Mouse (Mus musculus) left cerebral cortex, adult 8-10 months (tissue): ENCODE results near the gene Bean1. TPM values are rescaled to one million over a fixed set of nuclear protein-coding genes. Genes with fewer than 3 reads are reported as not detected.
"Not testable (repeated sequence)": the region's sequence is repeated elsewhere in the genome, so short reads cannot be mapped to it uniquely, and the experiment has no call there.

Experiments
- DNase-seq, 2 experiments: peaks; one replicate each; pipeline ENCODE4 v3.0.0; 2022; ENCODE audit warnings: low spot score in 2 of 2
- total RNA-seq, 4 experiments: library from RNA; stranded (reverse); gene quantifications; 2 replicates each; pipeline ENCODE4 v1.2.4; 2022

Gene Bean1
- total RNA-seq, 4 experiments from 2014 or later, result 8.6 to 11.1 (median 9.9) TPM

- DNase-seq, result no peak
These were observed 71.9 kb downstream of the Bean1 start for GRCm38 (mm10) chr8:104242038-104242644.

DNA sequence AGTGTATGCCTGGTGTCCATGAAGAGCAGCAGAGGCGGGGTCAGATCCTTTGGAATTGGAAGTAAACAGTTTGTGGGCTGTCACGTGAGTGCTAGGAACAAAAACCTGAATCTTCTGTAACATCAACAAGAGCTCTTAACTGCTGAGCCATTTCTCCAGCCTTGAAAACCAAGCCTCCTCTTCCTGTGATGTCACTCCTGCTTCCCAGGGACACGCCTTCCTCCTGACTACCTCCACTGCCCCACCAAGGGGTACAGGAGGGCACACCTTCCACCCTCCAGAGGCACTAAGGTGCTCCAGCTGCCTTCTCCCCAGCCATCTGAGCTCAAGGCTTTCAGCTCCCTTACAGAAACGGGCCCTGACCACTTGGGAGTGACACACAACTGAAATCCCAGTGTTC, 76.4 kb downstream of the Bean1 start:
- no peak for DNase-seq

- DNase-seq, result no peak
These were observed 77.0 kb downstream of the Bean1 start for GRCm38 (mm10) chr8:104247054-104247907.

GRCm38 (mm10) chr8:104247908-104248275, 77.7 kb downstream of the Bean1 start:
- no peak for DNase-seq

- peak; percentile 57 to 65 for DNase-seq
These were observed 78.0 kb downstream of the Bean1 start, which contains the start of gene Tk2 for GRCm38 (mm10) chr8:104248276-104248675. TSS of gene Tk2 (minus strand) at chr8:104248558.

DNA sequence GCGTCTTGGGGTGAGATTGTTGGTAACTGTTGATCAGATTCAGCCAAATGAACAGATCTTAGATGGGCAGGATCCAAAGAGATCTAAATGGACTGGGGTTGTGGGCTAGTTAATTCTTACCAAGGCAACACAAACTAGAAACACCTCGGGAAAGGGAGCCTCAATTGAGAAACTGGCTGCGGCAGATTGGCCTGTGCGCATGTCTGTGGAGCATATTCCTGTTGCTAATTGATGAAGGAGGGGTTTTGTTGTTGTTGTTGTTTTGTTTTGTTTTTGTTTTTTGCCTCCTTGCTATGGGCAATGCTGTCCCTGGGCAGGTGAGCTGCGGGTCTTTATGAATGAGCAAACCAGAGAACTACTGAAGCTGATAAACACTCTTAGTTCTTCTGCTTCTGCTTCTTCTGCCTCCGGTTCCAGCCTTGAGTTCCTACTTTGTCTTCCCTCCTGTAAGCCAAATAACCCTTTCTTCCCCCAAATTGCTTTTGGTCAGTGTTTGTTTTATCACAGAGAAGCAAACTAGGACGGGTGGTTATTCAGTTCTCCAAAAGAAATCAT, 79.3 kb downstream of the Bean1 start:
- no peak for DNase-seq

DNA sequence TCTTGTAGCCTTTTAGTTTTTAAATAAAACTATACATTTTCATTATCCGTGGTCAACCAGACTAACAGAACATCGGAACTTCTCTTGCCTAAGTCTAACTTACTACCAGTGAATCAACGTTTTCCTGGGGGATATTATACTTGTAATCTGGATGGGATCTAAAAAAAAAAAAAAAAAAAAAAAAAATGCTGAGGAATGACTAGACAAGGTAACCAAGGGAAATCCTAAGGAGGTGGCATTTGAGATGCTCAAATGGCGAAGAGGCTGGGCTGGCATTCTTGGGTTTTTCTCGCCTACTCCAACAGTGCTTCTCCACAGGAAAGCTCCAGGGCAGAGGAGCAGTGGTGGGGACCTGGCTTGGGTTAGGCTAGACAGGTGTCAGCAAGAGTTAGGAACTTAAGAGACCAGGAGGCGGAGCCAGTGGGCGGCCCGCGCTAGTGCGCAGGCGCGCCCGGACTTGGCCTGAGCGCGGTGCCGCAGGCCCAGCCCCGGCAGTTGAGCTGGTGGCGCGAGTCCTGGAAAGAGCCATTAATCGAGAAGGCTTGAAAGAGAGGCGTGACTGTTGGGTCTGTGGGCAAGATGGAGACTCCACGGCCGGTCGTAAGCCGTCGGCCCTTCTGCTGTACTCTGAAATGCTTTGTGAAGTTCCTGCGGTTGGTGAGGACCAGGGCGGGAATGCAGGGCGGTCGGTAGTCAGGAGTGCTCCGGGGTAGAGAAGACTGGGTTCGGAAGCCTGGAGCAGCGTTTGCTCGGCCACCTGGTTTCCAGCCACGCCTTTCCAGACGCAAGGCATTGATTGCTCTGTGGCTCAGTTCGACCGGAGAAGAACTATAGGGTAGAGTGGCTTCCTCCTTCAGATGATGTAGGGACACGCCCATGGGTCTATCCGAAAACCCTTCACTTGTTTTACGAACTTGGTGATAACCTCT, 80.5 kb downstream of the Bean1 start, which contains the start of gene Cklf:
Gene Cklf, plus strand, starts transcription at position 423 of the 929 bp plus-strand sequence.
- peak; percentile 62 for DNase-seq

DNA sequence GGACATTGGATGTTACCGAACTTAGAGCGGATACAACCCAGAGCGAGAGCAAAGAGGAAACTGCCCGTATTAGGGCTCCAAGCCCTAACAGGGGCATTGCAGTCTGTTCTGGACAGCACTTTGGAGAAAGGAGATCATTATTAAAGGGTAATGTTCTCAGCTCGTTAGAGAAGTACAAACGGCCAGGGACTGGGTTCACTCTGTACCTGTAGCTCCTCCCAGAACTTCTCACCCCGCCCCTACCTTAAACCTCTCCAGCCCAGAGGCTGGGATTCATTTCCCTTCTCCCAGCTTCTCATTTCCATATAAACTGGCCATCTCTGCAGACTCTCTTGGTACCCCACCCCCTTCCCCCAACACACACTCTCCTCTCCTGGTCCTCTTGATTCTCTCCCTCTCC, 81.2 kb downstream of the Bean1 start:
- DNase-seq, result no peak

- no peak for DNase-seq
These were observed 82.8 kb downstream of the Bean1 start for GRCm38 (mm10) chr8:104253016-104253415.

- not testable (repeated sequence) for DNase-seq
These were observed 91.6 kb downstream of the Bean1 start for GRCm38 (mm10) chr8:104261802-104262201.

DNA sequence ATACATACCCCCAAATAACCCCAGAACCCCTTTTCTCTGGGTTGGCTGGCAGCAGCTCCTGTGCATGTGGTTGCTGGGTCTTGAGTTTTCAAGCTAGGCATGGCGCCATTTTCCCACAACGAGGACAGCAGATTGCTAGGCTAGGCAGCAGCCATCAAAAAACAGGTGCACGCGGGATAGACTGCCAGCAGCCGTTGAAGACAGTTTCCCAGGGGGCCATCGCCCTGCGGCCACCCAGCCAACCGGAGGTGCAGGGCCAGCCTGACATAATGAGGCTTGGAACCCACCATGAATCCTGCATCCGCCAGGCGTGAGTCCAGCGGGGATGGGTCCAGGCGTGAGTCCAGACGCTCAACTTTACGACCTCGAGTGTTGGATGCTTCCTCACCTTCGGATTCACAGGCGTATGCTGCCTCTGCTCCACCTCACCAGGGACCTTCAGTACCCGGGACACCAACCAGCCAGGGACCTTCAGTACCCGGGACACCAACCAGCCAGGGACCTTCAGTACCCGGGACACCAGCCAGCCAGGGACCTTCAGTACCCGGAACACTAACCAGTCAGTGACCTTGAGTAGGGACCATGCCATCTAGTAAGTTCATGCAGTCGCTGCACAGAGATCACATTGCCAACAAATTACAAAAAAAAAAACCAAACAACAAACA, 94.2 kb downstream of the Bean1 start:
- DNase-seq, result not testable (repeated sequence)

- DNase-seq, result no peak
These were observed 98.1 kb downstream of the Bean1 start for GRCm38 (mm10) chr8:104268368-104268767.

Other genes starting within 250 kb of the Bean1 start
- 10 to 100 TPM in 3 of 4 experiments, 1 to 10 TPM in 1; 8.4 to 13.3 (median 11.6) TPM for gene Cdh5, start 68.8 kb upstream of the Bean1 start, total RNA-seq
- 10 to 100 TPM; 47.7 to 50.0 (median 49.9) TPM for gene Tk2, start 78.1 kb downstream of the Bean1 start, total RNA-seq
- 1 to 10 TPM; 3.7 to 7.9 (median 5.2) TPM for gene Cklf, start 80.4 kb downstream of the Bean1 start, total RNA-seq
- gene Cmtm2a, start 122.7 kb downstream of the Bean1 start, total RNA-seq, result not detected
- not detected for gene Gm45711, start 139.6 kb downstream of the Bean1 start, total RNA-seq
- gene Cmtm1, start 139.7 kb downstream of the Bean1 start, total RNA-seq, result not detected
- not detected for gene Gm11020, start 151.1 kb downstream of the Bean1 start, total RNA-seq
- not detected for gene Cmtm2b, start 151.8 kb downstream of the Bean1 start, total RNA-seq
- 10 to 100 TPM; 10.1 to 18.4 (median 12.6) TPM for gene Cmtm3, start 169.0 kb downstream of the Bean1 start, total RNA-seq
- 10 to 100 TPM; 73.0 to 80.9 (median 75.9) TPM for gene Cmtm4, start 225.4 kb downstream of the Bean1 start, total RNA-seq